Mouse (Mus musculus) hindbrain, postnatal 0 days (tissue): ENCODE measurements around the gene Zfp281. TPM values are rescaled to one million over a fixed set of nuclear protein-coding genes. Genes with fewer than 3 reads are reported as not detected.

ENCODE experiments used
- ATAC-seq: fragments of 200-750 bp; cut with Nextera tagmentation; 2 replicates; pipeline ENCODE4 v1.8.0; 2017; ENCODE audit warnings: mild to moderate bottlenecking, moderate TSS enrichment, moderate library complexity
- DNase-seq: peaks from one replicate; pipeline ENCODE4 v3.0.0-alpha.2; 2015; ENCODE audit warnings: low spot score
- H3K27ac ChIP-seq: fragments of 300-500 bp; sonication (generic); 2 replicates; pipeline ENCODE4 v1.5.1; 2014; ENCODE audit warnings: mild to moderate bottlenecking
- H3K27me3 ChIP-seq: fragments of 300-500 bp; sonication (generic); 2 replicates; pipeline ENCODE4 v1.6.1; 2014; ENCODE audit warnings: low read length, mixed read lengths; ENCODE audit not compliant: insufficient read depth
- H3K36me3 ChIP-seq: fragments of 300-500 bp; sonication (generic); 2 replicates; pipeline ENCODE4 v1.6.1; 2014; ENCODE audit warnings: low read length, mixed read lengths; ENCODE audit not compliant: insufficient read depth
- H3K4me1 ChIP-seq: fragments of 300-500 bp; sonication (generic); 2 replicates; pipeline ENCODE4 v1.6.1; 2014; ENCODE audit warnings: antibody characterized with exemption, low read length, mixed read lengths; ENCODE audit not compliant: insufficient read depth
- H3K4me2 ChIP-seq: fragments of 300-500 bp; sonication (generic); 2 replicates; pipeline ENCODE4 v1.6.1; 2014; ENCODE audit warnings: low read depth, mild to moderate bottlenecking, low read length, moderate library complexity, mixed read lengths
- H3K4me3 ChIP-seq: fragments of 300-500 bp; sonication (generic); 2 replicates; pipeline ENCODE4 v1.5.1; 2014; ENCODE audit warnings: low read length
- H3K9ac ChIP-seq: fragments of 300-500 bp; sonication (generic); replicated peaks from 2 replicates; pipeline ENCODE4 v1.6.1; 2014; ENCODE audit warnings: mild to moderate bottlenecking, low read length, moderate library complexity, mixed read lengths
- H3K9me3 ChIP-seq: fragments of 300-500 bp; sonication (generic); 2 replicates; pipeline ENCODE4 v1.6.1; 2016; ENCODE audit warnings: low read length, mixed read lengths
- CTCF ChIP-seq: IDR thresholded peaks from 2 replicates; pipeline ENCODE4 v1.5.1; 2016; ENCODE audit warnings: antibody characterized with exemption, control low read depth, low read depth
- WGBS: fragments of 180-500 bp; shearing (Covaris S2); extraction: QIAGEN DNeasy Blood & Tissue Kit; methylation state at CpG from one replicate; pipeline ENCODE4 v1.1.7; 2014; 5-methylcytosine and 5-hydroxymethylcytosine counted together
- polyA plus RNA-seq: library from polyadenylated mRNA; unstranded; fragments of >200 nt; fragmentation: Nextera tagmentation; extraction: Ambion mirVana; gene quantifications from 2 replicates; pipeline ENCODE4 v1.2.1, GENCODE M21; 2015
- total RNA-seq: library from RNA; depleted of rRNA; stranded (reverse); fragments of >200 nt; gene quantifications from 2 replicates; pipeline ENCODE4 v1.2.3, GENCODE M21; 2014

The Zfp281 gene
- total and polyA plus RNA-seq, 2 experiments from 2014 or later = 19.5 to 22.3 TPM

DNA sequence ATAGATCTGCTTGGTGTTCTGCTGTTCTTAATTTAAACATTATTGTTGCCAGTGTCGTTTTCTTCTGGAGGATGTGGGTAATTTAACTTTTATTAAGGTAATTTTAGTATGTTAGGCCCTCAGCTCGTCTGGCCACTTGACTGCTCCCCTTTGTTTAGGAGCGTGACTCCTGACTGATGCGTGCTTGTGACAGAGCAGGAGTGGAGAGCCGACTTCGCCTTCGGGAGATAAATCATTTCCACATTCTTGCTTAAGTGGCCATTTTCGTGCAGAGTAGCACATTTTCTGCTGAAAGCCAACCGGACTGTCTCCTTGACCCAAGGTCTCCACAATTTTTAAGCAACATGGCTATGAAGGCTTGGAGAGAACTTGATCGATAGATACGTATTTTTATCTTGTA is 29.7 kb downstream of the Zfp281 start:
- ATAC-seq (no peak), DNase-seq (no peak)
- 72% methylated on average over 11 of the region's 11 CpGs for WGBS
- Histone ChIP-seq H3K9ac (no peak overlapping the region), H3K27me3 (no peaks in the 10 kb centered on the region), H3K27ac (no peak overlapping the region), H3K4me3 (no peak overlapping the region), H3K4me1 (no peaks in the 10 kb centered on the region), H3K4me2 (no peak overlapping the region), H3K36me3 (no peaks in the 10 kb centered on the region), H3K9me3 (no peaks in the 10 kb centered on the region)
- no peak for TF ChIP-seq CTCF

DNA sequence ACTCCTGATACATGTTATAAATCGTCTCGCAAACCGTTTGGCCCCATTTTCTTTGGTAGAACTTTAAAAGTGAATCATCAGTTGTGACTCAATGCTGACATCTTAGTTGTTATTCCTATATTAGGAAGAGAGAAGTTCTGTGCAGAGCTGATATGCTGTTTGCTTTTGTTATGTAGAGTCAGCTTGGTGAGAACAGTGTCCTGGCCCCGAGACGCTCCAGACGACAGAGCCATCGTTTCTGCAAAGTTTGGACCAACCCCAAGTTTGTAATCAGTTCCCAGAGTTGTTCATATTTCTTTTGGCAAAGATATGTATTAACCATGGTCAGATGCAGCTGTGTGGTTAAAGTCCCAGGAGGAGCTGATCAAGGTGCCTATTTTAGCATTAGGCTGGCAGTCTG is 31.9 kb downstream of the Zfp281 start:
- Histone ChIP-seq H3K9me3 (no peaks in the 10 kb centered on the region), H3K9ac (no peak overlapping the region), H3K36me3 (no peaks in the 10 kb centered on the region), H3K27ac (no peak overlapping the region), H3K4me3 (no peak overlapping the region), H3K4me1 (no peaks in the 10 kb centered on the region), H3K27me3 (no peaks in the 10 kb centered on the region), H3K4me2 (no peak overlapping the region)
- DNase-seq (no peak), ATAC-seq (no peak)
- WGBS = 71% methylated on average over 7 of the region's 7 CpGs
- no peak for TF ChIP-seq CTCF

DNA sequence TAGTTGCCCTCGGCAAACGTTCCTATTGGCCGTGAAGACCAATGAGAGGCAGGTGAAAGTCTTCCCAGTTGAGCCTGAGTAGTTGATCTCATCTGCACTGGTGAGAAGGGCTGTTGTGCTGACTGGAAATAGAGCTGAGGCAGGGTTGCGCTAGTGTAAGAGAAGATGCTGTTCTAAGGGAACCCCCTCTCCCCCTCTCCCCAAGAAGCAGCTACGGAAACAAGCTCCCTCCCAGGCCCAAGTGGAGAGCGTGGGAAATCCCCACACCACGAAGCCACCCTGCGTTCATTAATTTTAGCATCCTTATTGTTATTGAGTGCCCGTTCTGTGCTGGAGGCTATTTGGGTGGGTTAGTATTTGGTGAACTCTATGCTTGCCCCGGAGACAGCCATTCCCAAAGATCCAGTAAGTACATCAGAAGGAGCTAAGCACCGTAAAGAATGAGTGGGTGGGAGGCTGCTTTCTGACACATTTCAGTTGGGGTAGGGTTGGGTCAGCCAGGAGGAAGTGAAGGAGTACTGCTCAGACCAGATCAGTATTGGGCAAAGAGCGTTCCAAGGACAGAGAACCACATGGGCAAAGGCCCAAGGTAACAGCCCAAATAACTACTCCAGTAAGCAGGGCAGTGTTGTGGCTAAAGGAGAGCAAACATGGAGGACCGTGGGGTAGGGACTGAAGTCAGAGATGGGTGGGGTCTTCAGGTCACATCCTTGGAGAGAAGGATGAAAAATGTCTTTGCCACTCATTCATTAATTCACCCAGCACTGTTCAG is 33.9 kb downstream of the Zfp281 start:
- ATAC-seq (no peak), DNase-seq (no peak)
- Histone ChIP-seq H3K4me1 (no peaks in the 10 kb centered on the region), H3K27ac (no peak overlapping the region), H3K9me3 (no peaks in the 10 kb centered on the region), H3K4me2 (no peak overlapping the region), H3K27me3 (no peaks in the 10 kb centered on the region), H3K36me3 (no peaks in the 10 kb centered on the region), H3K9ac (no peak overlapping the region), H3K4me3 (no peak overlapping the region)
- WGBS = 92% methylated on average over 13 of the region's 13 CpGs
- TF ChIP-seq CTCF = no peak

DNA sequence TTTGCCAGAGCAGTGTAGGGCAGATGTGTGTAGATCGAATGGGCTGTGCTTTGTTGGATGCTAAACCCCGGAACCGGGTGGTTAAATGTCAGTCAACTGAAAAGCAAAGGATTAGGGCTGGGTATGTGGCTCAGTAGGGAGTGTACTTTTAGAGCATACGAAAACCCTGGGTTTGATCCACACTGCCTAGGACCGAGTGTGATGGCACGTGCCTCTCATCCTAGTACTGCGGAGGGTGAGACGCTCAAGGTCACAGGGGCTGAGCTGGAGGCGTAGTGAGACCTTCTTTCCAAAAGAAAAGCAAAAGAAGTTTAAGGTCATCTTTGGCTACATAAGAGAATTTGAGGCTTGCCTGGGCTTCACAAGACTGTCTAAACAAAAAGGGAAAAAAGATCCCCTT is 34.6 kb downstream of the Zfp281 start:
- 85% methylated on average over 9 of the region's 9 CpGs for WGBS
- H3K4me2 ChIP-seq = no peak overlapping the region
- no peaks in the 10 kb centered on the region for H3K4me1 ChIP-seq
- H3K4me3 ChIP-seq = no peak overlapping the region
- no peaks in the 10 kb centered on the region for H3K27me3 ChIP-seq
- H3K36me3 ChIP-seq = no peaks in the 10 kb centered on the region
- H3K9ac ChIP-seq = no peak overlapping the region
- H3K9me3 ChIP-seq = no peaks in the 10 kb centered on the region
- no peak for DNase-seq
- no peak for ATAC-seq
- no peak overlapping the region for H3K27ac ChIP-seq
- no peak for TF ChIP-seq CTCF

DNA sequence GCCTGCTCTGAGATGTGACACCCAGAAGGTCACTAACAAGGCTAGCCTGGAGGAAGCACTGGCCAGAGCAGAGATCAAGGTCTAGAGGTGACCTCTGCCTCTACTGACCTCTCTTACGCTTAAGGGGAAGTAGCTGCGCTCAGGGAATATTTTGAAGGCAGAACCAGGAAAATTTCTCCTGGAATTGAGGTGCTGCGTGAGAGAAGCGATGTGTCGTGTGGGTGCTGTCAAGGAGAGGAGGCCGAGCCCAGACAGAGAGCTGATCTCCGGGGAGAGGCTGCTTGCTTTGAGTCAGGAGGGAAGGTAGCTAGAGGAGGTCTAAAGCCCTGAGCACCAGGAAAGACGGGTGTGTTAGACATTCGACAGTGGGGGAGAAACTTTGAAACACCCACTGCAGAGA is 35.2 kb downstream of the Zfp281 start:
- Histone ChIP-seq H3K4me2 (no peak overlapping the region), H3K27me3 (no peaks in the 10 kb centered on the region), H3K4me1 (no peaks in the 10 kb centered on the region), H3K27ac (no peak overlapping the region), H3K9me3 (no peaks in the 10 kb centered on the region), H3K4me3 (no peak overlapping the region), H3K9ac (no peak overlapping the region), H3K36me3 (no peaks in the 10 kb centered on the region)
- DNase-seq = no peak
- TF ChIP-seq CTCF = no peak
- no peak for ATAC-seq
- WGBS = 80% methylated on average over 9 of the region's 9 CpGs

DNA sequence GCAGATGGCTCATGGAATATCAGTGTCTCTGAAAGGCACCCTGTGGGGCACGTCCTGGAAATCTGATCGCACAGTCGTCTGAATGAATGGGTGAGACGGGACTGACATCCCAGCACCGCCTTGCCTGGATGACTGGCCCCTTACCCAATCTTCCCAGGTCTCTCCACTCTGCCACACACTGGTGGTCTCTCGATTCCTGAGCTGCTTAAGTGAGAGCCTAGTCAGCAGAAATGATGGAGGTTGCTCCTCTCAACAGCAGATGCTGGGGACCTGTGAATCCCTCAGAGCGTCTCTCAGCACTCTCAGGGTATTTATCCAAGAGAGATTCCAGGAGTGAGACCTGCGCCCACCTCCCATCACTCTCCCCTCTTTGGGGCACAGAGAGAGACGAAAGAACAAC is 36.8 kb downstream of the Zfp281 start:
- DNase-seq (no peak), ATAC-seq (0 out of 2 replicates have a peak, but pooled peaks have one; percentile 9)
- Histone ChIP-seq H3K4me1 (no peaks in the 10 kb centered on the region), H3K27me3 (no peaks in the 10 kb centered on the region), H3K36me3 (no peaks in the 10 kb centered on the region), H3K27ac (no peak overlapping the region), H3K4me2 (no peak overlapping the region), H3K4me3 (no peak overlapping the region), H3K9me3 (no peaks in the 10 kb centered on the region), H3K9ac (no peak overlapping the region)
- TF ChIP-seq CTCF = no peak
- WGBS = 25% methylated on average over 9 of the region's 9 CpGs

DNA sequence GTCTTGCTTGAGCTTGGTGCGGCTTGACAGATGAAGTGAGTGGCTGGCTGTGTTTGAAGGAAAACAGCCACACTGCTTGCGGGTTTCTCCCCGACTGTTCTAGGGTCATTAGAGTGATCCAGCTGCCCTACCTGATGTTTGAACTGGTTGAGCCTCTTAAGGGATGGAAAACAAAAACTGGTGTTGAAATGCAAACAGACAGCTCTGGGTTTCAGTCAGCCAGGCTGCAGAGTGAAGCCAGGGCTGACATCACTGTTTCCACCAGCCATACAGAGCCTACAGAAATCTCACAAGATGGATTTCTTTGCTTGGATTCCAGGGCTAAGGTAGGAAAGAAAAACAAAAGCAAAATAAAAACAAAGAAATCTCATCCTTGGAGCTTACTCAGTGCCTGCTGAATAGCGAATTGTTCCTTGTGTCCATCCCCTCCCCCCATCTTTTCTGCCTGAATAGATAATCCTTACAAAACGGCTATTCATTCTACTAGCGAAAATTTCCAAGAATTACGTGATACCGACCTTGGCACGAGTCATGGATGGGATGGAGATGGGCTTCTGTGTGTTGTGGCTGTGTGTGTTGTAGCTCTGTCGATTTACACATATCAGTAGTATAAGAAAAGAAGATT is 37.4 kb downstream of the Zfp281 start:
- Histone ChIP-seq H3K9ac (0 out of 2 replicates have a peak overlapping the region, but pooled peaks have one; percentile 21), H3K4me3 (no peak overlapping the region), H3K27ac (no peak overlapping the region), H3K4me1 (no peaks in the 10 kb centered on the region), H3K9me3 (no peaks in the 10 kb centered on the region), H3K27me3 (no peaks in the 10 kb centered on the region), H3K36me3 (no peaks in the 10 kb centered on the region), H3K4me2 (peak overlapping the region; percentile 19)
- DNase-seq (peak; percentile 43), ATAC-seq (peak; percentile 54)
- no peak for TF ChIP-seq CTCF
- 22% methylated on average over 10 of the region's 10 CpGs for WGBS
